Mouse (Mus musculus) intestine, postnatal 0 days (tissue): ENCODE measurements around the gene Tet1. TPM values are rescaled to one million over a fixed set of nuclear protein-coding genes. Genes with fewer than 3 reads are reported as not detected.
"Not testable (repeated sequence)": the region's sequence is repeated elsewhere in the genome, so short reads cannot be mapped to it uniquely, and the experiment has no call there.

Experiments used
- ATAC-seq: fragments of 200-750 bp; cut with Nextera tagmentation; 2 replicates; pipeline ENCODE4 v1.8.0; 2017; ENCODE audit warnings: mild to moderate bottlenecking, moderate TSS enrichment, moderate library complexity
- H3K27ac ChIP-seq: fragments of 300-500 bp; sonication (generic); 2 replicates; pipeline ENCODE4 v1.5.1; 2014; ENCODE audit warnings: mild to moderate bottlenecking, low read depth, low read length, moderate library complexity
- H3K27me3 ChIP-seq: fragments of 300-500 bp; sonication (generic); replicated peaks from 2 replicates; pipeline ENCODE4 v1.6.1; 2014; ENCODE audit warnings: low read length, mixed read lengths; ENCODE audit not compliant: control insufficient read depth, insufficient read depth
- H3K36me3 ChIP-seq: fragments of 300-500 bp; sonication (generic); 2 replicates; pipeline ENCODE4 v1.6.1; 2014; ENCODE audit warnings: mild to moderate bottlenecking, moderate library complexity; ENCODE audit not compliant: control insufficient read depth, insufficient read depth
- H3K4me1 ChIP-seq: fragments of 300-500 bp; sonication (generic); replicated peaks from 2 replicates; pipeline ENCODE4 v1.6.1; 2014; ENCODE audit warnings: antibody characterized with exemption, low read length, mixed read lengths; ENCODE audit not compliant: control insufficient read depth, insufficient read depth
- H3K4me2 ChIP-seq: fragments of 300-500 bp; sonication (generic); replicated peaks from 2 replicates; pipeline ENCODE4 v1.6.1; 2014; ENCODE audit warnings: low read depth, mild to moderate bottlenecking, moderate library complexity
- H3K4me3 ChIP-seq: fragments of 300-500 bp; sonication (generic); 2 replicates; pipeline ENCODE4 v1.5.1; 2014; ENCODE audit warnings: low read depth, low read length
- H3K9ac ChIP-seq: fragments of 300-500 bp; sonication (generic); 2 replicates; pipeline ENCODE4 v1.6.1; 2014; ENCODE audit warnings: mild to moderate bottlenecking, low read depth, low read length
- H3K9me3 ChIP-seq: fragments of 300-500 bp; sonication (generic); 2 replicates; pipeline ENCODE4 v1.6.1; 2016; ENCODE audit warnings: mixed run types; ENCODE audit not compliant: control insufficient read depth
- CTCF ChIP-seq: sonication (generic); IDR thresholded peaks from 2 replicates; pipeline ENCODE4 v1.5.1; 2016; ENCODE audit warnings: low read depth, mild to moderate bottlenecking, control low read depth, antibody characterized with exemption, moderate library complexity
- WGBS: fragments of 180-500 bp; shearing (Covaris S2); extraction: QIAGEN DNeasy Blood & Tissue Kit; methylation state at CpG from one replicate; pipeline ENCODE4 v1.1.7; 2014; 5-methylcytosine and 5-hydroxymethylcytosine counted together
- polyA plus RNA-seq: library from polyadenylated mRNA; unstranded; fragments of >200 nt; fragmentation: Nextera tagmentation; extraction: Ambion mirVana; gene quantifications from 2 replicates; pipeline ENCODE4 v1.2.1, GENCODE M21; 2015

The Tet1 gene
- polyA plus RNA-seq, result 3.0 and 5.2 TPM in 2 replicates

GRCm38 (mm10) chr10:62908896-62909295, at the start of gene Tet1:
Gene Tet1, minus strand, starts transcription at chr10:62908996.
- ATAC-seq, H3K4me3 ChIP-seq, H3K9ac ChIP-seq, H3K27me3 ChIP-seq, H3K4me2 ChIP-seq, H3K36me3 ChIP-seq, H3K27ac ChIP-seq, H3K4me1 ChIP-seq, H3K9me3 ChIP-seq: not testable (repeated sequence)
- no CpG with 5 or more reads among the region's 1 CpGs for WGBS

GRCm38 (mm10) chr10:62948551-62948950, 39.8 kb upstream of the Tet1 start:
- Histone ChIP-seq H3K9me3 (no peaks in the 10 kb centered on the region), H3K27me3 (no peaks in the 10 kb centered on the region), H3K9ac (no peak overlapping the region), H3K4me1 (no peaks in the 10 kb centered on the region), H3K4me2 (no peak overlapping the region), H3K36me3 (peaks cover 29% of the 10 kb centered on the region), H3K27ac (no peak overlapping the region), H3K4me3 (no peak overlapping the region)
- WGBS, result 94% methylated on average over 7 of the region's 7 CpGs
- ATAC-seq, result no peak
- no peak for TF ChIP-seq CTCF

- H3K4me2 ChIP-seq, result peak within 1 kb of the TSS; percentile 89
- no peaks in the 10 kb centered on the region for H3K27me3 ChIP-seq
- H3K9ac ChIP-seq, result peak within 1 kb of the TSS; percentile 81
- under 1% methylated on average over 66 of the region's 68 CpGs for WGBS
- peak within 1 kb of the TSS; percentile 81 for H3K27ac ChIP-seq
- H3K36me3 ChIP-seq, result peaks cover 28% of the 10 kb centered on the region
- peak; percentile 85 for ATAC-seq
- H3K9me3 ChIP-seq, result no peaks in the 10 kb centered on the region
- H3K4me3 ChIP-seq, result peak within 1 kb of the TSS; percentile 78
- no peaks in the 10 kb centered on the region for H3K4me1 ChIP-seq
- TF ChIP-seq CTCF, result peak; percentile 59
Measured at GRCm38 (mm10) chr10:62946738-62947471, 38.1 kb upstream of the Tet1 start, which contains the start of gene Dna2. Gene Dna2, plus strand, starts transcription at chr10:62947026.

GRCm38 (mm10) chr10:62944975-62945580, 36.3 kb upstream of the Tet1 start:
- Histone ChIP-seq H3K9me3 (no peaks in the 10 kb centered on the region), H3K9ac (no peak overlapping the region), H3K27ac (no peak overlapping the region), H3K4me2 (no peak overlapping the region), H3K36me3 (peaks cover 26% of the 10 kb centered on the region), H3K4me1 (no peaks in the 10 kb centered on the region), H3K27me3 (no peaks in the 10 kb centered on the region), H3K4me3 (no peak overlapping the region)
- 64% methylated on average over 10 of the region's 10 CpGs for WGBS
- ATAC-seq, result no peak
- no peak for TF ChIP-seq CTCF

- no peak overlapping the region for H3K4me2 ChIP-seq
- H3K9me3 ChIP-seq, result no peaks in the 10 kb centered on the region
- H3K9ac ChIP-seq, result no peak overlapping the region
- 96% methylated on average over 1 of the region's 1 CpGs for WGBS
- no peak for ATAC-seq
- TF ChIP-seq CTCF, result peak; percentile 34
- H3K4me1 ChIP-seq, result no peaks in the 10 kb centered on the region
- H3K4me3 ChIP-seq, result no peak overlapping the region
- H3K27ac ChIP-seq, result no peak overlapping the region
- no peaks in the 10 kb centered on the region for H3K27me3 ChIP-seq
- H3K36me3 ChIP-seq, result peaks cover 30% of the 10 kb centered on the region; the same call in 1 of the 2 replicates
Measured at GRCm38 (mm10) chr10:62932381-62932780, 23.6 kb upstream of the Tet1 start.

- H3K4me3 ChIP-seq, result no peak overlapping the region
- no peak overlapping the region for H3K9ac ChIP-seq
- TF ChIP-seq CTCF, result no peak
- ATAC-seq, result no peak
- no peaks in the 10 kb centered on the region for H3K27me3 ChIP-seq
- no peak overlapping the region for H3K4me2 ChIP-seq
- no peak overlapping the region for H3K27ac ChIP-seq
- no peaks in the 10 kb centered on the region for H3K9me3 ChIP-seq
- WGBS, result 92% methylated on average over 4 of the region's 4 CpGs
- no peaks in the 10 kb centered on the region for H3K4me1 ChIP-seq
- H3K36me3 ChIP-seq, result peaks cover 9% of the 10 kb centered on the region; the same call in 1 of the 2 replicates
Measured at GRCm38 (mm10) chr10:62924096-62924635, 15.4 kb upstream of the Tet1 start.
